Comparison of ENCODE assay signal across 29 mouse cellular contexts in genomic region chr2:156927663-156928062, GRCm38 (mm10). TPM values are rescaled to one million over a fixed set of nuclear protein-coding genes. Genes with fewer than 3 reads are reported as not detected.
DNase-seq lines count a peak whose midpoint lies in the region; ATAC-seq and TF ChIP-seq lines count a peak whose summit lies in the region.
"Had no signal": no experiment of that assay in that cellular context is flagged by ENCODE, and none has a peak within 500 bp of the region (broad histone marks: within the 10 kb centered on the region; RNA-seq: fewer than 3 reads in every experiment).

No protein-coding gene starts in this region.

- H3K4me3 ChIP-seq in left cerebral cortex, adult 2 months, result no peak overlapping the region
- H3K4me3 ChIP-seq: embryonic facial prominence, embryonic 12.5 days; gastrocnemius, adult 2 months; heart, embryonic 10.5 days; heart, embryonic 15.5 days; intestine, embryonic 15.5 days; midbrain, embryonic 10.5 days; midbrain, embryonic 15.5 days; neural tube, embryonic 15.5 days; stomach, embryonic 15.5 days had no signal

- peak overlapping the region; percentile 73 for H3K27ac ChIP-seq in left cerebral cortex, adult 2 months
- H3K27ac ChIP-seq: embryonic facial prominence, embryonic 12.5 days; gastrocnemius, adult 2 months; heart, embryonic 10.5 days; heart, embryonic 15.5 days; hindbrain, postnatal 0 days; intestine, embryonic 15.5 days; midbrain, embryonic 10.5 days; midbrain, embryonic 15.5 days; neural tube, embryonic 15.5 days; stomach, embryonic 15.5 days had no signal

- no peak for DNase-seq in frontal cortex, postnatal 14 days (ENCODE audit: low spot score in 2 of 2)
- DNase-seq in left cerebral cortex, adult 2 months (ENCODE audit: extremely low spot score in 1 of 2, low spot score in 2 of 2), result no peak
- DNase-seq in left cerebral cortex, postnatal 10 days (ENCODE audit: extremely low spot score in 1 of 2, low spot score in 2 of 2), result no peak
- peak; percentile 63 for DNase-seq in right cerebral cortex, adult 18-20 months
- no peak for DNase-seq in right cerebral cortex, postnatal 10 days (ENCODE audit: low spot score in 2 of 2)
- no peak for DNase-seq in lung, postnatal 25 days (ENCODE audit: low spot score)
- DNase-seq: adrenal gland, adult 8-10 months; cerebellum, adult 11 months; cerebellum, adult 9-10 months; cerebellum, postnatal 36 days; embryo, embryonic 11 days; gastrocnemius, adult 2 months; kidney, adult 2 months; kidney, postnatal 36 days; layer of hippocampus, postnatal 36 days; lung, embryonic 14.5 days; lung, postnatal 14 days had no signal

- intact Hi-C loops in left cerebral cortex, adult 2 months (cut with DNase I), result no loop called here
- intact Hi-C loops in left cerebral cortex, postnatal 10 days (cut with DNase I), result no loop called here

- no peak for TF ChIP-seq CTCF in left cerebral cortex, adult 2 months (IDR thresholded peaks at IDR 0.05)

- ATAC-seq in frontal cortex, adult (ENCODE audit: low TSS enrichment), result peak; percentile 62
- ATAC-seq: forebrain, embryonic 14.5 days; hindbrain, postnatal 0 days; intestine, embryonic 15.5 days; midbrain, embryonic 15.5 days had no signal

RNA-seq across cellular contexts. Expression of gene Sla2, which starts 40.7 kb away (rescaled TPM):
- total RNA-seq in left cerebral cortex, adult 2 months (2021), result under 1 TPM; 0.41 to 0.51 TPM
- not detected for total RNA-seq in left cerebral cortex, postnatal 10 days (2021)
- total RNA-seq: gastrocnemius, adult 2 months; heart, postnatal 25 days; hindbrain, postnatal 0 days had no signal
